Mouse (Mus musculus): ENCODE results near the gene Cpne4. TPM values are rescaled to one million over a fixed set of nuclear protein-coding genes. Genes with fewer than 3 reads are reported as not detected.

Gene Cpne4
- polyA plus RNA-seq, 1 experiment from 2014 or later, result not detected

DNA sequence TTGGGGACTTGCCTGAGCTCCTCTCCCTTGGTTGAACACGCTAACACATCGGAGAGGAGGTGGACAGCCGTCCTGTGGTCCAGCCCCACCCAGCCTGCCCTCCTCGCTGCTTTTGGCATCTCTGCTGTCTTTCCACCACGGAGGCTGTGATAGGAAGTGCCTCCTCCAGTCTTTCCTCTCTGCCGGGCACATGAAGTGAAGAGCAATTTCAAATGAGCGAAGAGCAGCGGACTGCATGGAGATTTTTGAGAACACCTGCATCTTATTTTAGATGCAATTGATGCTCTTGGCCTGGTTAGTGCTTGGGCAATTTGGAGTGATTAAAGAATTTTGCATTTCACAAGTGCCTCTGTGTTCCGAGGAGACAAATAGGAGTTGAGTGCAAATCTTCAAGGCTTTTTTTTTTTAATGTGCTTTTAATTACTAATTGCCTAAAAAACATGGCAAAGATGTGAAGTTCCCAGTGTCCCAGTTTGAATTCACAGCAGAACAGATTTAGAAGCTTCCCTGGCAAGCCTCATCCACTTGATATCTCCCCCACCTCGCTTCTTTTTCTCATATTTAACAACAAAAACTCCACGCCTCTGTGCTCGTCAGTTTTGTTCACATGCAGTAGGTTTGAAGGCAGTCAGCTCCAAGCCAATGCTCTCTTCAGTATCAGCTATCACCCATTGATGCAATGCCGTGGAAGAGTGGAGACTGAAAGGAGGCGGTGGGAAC is 195.7 kb downstream of the Cpne4 start:
- ATAC-seq (ENCODE audit: low read depth), result no peak
- Histone ChIP-seq H3K4me1 (ENCODE audit: control insufficient read depth, low read depth, low read length) (no peaks in the 10 kb centered on the region), H3K4me2 (ENCODE audit: low read depth, low read length) (no peak overlapping the region), H3K4me3 (ENCODE audit: low read depth, low read length) (no peak overlapping the region), H3K9ac (ENCODE audit: low read depth, low read length) (no peak overlapping the region), H3K27me3 (ENCODE audit: control insufficient read depth, insufficient read depth, low read depth, low read length) (no peaks in the 10 kb centered on the region), H3K27ac (ENCODE audit: low read length) (no peak overlapping the region), H3K9me3 (replicated peaks; ENCODE audit: control insufficient read depth, low read length) (no peaks in the 10 kb centered on the region), H3K36me3 (ENCODE audit: control insufficient read depth, insufficient read depth) (no peaks in the 10 kb centered on the region)
- whole genome bisulfite sequencing (ENCODE audit: insufficient replicate concordance), result 59% methylated on average over 14 of the region's 14 CpGs

DNA sequence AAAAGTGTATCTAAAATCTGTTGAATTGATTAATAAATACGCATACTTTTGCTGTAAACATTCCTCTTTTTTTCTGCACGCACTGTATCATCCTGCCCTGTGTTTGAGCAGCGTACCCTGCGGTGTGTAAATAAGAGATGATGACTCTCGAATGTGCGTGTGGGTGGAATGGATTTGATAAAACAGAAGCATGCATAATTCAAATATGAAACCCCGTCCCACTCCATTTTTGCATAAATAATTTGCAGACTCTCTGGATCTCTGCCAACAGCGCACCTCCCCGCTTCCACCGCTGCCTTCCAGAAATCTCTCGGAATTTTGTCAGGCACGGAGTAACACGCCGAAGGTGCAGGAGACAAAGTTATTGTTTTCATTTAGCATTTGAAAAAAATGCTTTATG is 208.4 kb downstream of the Cpne4 start:
- ATAC-seq (ENCODE audit: low read depth), result no peak
- no peak overlapping the region for H3K4me3 ChIP-seq (ENCODE audit: low read depth, low read length)
- H3K4me2 ChIP-seq (ENCODE audit: low read depth, low read length), result no peak overlapping the region
- WGBS (ENCODE audit: insufficient replicate concordance), result 73% methylated on average over 14 of the region's 14 CpGs
- H3K4me1 ChIP-seq (ENCODE audit: control insufficient read depth, low read depth, low read length), result no peaks in the 10 kb centered on the region
- no peaks in the 10 kb centered on the region for H3K27me3 ChIP-seq (ENCODE audit: control insufficient read depth, insufficient read depth, low read depth, low read length)
- H3K9me3 ChIP-seq (replicated peaks; ENCODE audit: control insufficient read depth, low read length), result no peaks in the 10 kb centered on the region
- no peaks in the 10 kb centered on the region for H3K36me3 ChIP-seq (ENCODE audit: control insufficient read depth, insufficient read depth)
- H3K27ac ChIP-seq (ENCODE audit: low read length), result no peak overlapping the region
- H3K9ac ChIP-seq (ENCODE audit: low read depth, low read length), result no peak overlapping the region

DNA sequence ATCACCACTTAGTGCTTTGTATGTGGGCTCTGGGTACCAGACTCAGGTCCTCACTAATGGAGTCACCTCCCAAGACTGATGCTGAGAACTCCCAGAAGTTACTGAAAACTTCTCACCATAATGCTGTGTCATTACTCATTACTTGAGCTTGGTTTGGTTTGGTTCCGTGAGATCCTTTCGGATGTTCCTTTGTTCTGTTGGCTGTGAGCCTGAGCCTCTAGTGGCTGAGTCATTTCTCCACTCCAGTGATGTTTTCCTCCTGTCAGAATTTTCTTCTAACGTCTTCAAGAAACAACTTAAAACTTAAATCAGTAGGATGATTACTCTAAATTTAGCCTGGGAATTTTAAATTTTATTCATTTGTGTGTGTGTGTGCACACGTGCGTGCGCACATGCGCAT is 212.9 kb downstream of the Cpne4 start:
- no peak overlapping the region for H3K27ac ChIP-seq (ENCODE audit: low read length)
- H3K4me3 ChIP-seq (ENCODE audit: low read depth, low read length), result no peak overlapping the region
- no peak for ATAC-seq (ENCODE audit: low read depth)
- 74% methylated on average over 7 of the region's 7 CpGs for WGBS (ENCODE audit: insufficient replicate concordance)
- no peaks in the 10 kb centered on the region for H3K9me3 ChIP-seq (replicated peaks; ENCODE audit: control insufficient read depth, low read length)
- H3K9ac ChIP-seq (ENCODE audit: low read depth, low read length), result no peak overlapping the region
- no peaks in the 10 kb centered on the region for H3K4me1 ChIP-seq (ENCODE audit: control insufficient read depth, low read depth, low read length)
- no peaks in the 10 kb centered on the region for H3K27me3 ChIP-seq (ENCODE audit: control insufficient read depth, insufficient read depth, low read depth, low read length)
- no peaks in the 10 kb centered on the region for H3K36me3 ChIP-seq (ENCODE audit: control insufficient read depth, insufficient read depth)
- no peak overlapping the region for H3K4me2 ChIP-seq (ENCODE audit: low read depth, low read length)

DNA sequence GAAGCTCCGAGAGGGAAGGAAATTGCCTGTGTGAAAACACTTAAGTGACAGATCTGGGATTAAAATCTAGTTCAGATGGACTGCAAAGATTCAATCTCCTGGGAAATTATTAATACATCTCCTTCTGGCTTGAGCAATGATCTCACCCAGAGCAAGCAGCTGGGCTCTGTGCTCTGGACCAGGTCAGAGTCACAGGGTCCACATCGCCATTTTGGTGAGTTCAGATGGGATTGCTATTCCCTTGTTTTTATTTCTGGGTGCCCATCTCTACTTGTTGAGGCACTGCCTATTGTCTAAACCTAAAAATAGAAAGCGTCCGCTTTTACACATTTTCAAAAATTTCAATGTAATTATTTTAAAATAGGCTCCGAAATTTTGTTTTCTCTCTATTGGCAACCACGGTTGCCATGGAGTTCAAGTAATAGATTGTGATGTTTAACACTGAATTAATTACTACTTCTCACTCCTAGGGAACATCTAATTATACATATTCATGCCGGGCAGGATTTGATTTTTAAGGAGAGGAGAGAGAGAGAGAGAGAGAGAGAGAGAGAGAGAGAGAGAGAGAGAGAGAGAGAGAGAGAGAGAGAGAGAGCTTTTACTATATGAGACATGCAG is 229.2 kb downstream of the Cpne4 start:
- no peaks in the 10 kb centered on the region for H3K36me3 ChIP-seq (ENCODE audit: control insufficient read depth, insufficient read depth)
- no peak overlapping the region for H3K4me2 ChIP-seq (ENCODE audit: low read depth, low read length)
- H3K27me3 ChIP-seq (ENCODE audit: control insufficient read depth, insufficient read depth, low read depth, low read length), result no peaks in the 10 kb centered on the region
- no peak overlapping the region for H3K9ac ChIP-seq (ENCODE audit: low read depth, low read length)
- H3K4me3 ChIP-seq (ENCODE audit: low read depth, low read length), result no peak overlapping the region
- 58% methylated on average over 7 of the region's 7 CpGs for WGBS (ENCODE audit: insufficient replicate concordance)
- no peaks in the 10 kb centered on the region for H3K4me1 ChIP-seq (ENCODE audit: control insufficient read depth, low read depth, low read length)
- H3K27ac ChIP-seq (ENCODE audit: low read length), result no peak overlapping the region
- no peaks in the 10 kb centered on the region for H3K9me3 ChIP-seq (replicated peaks; ENCODE audit: control insufficient read depth, low read length)
- no peak for ATAC-seq (ENCODE audit: low read depth)

DNA sequence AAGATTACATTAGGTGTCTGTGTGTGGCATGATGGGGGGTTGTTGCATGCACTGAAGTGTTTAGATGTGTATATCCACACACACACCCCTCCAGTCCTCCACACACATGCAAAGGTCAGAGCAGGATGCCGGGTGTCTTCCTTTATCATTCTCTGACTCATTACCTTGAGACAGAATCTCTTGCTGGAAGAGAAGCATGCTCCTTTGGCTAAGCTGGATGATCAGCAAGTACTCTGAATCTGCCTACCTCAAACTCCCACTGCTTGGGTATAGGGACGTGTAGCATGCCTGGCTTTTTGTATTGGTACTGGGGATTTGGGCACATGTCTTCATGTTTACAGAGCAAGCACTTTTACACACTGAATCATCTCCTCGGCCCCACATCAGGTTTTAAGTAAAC is 230.0 kb downstream of the Cpne4 start:
- no peaks in the 10 kb centered on the region for H3K9me3 ChIP-seq (replicated peaks; ENCODE audit: control insufficient read depth, low read length)
- no peaks in the 10 kb centered on the region for H3K4me1 ChIP-seq (ENCODE audit: control insufficient read depth, low read depth, low read length)
- H3K27ac ChIP-seq (ENCODE audit: low read length), result no peak overlapping the region
- 48% methylated on average over 3 of the region's 3 CpGs for WGBS (ENCODE audit: insufficient replicate concordance)
- H3K9ac ChIP-seq (ENCODE audit: low read depth, low read length), result no peak overlapping the region
- H3K36me3 ChIP-seq (ENCODE audit: control insufficient read depth, insufficient read depth), result no peaks in the 10 kb centered on the region
- no peak overlapping the region for H3K4me3 ChIP-seq (ENCODE audit: low read depth, low read length)
- no peak overlapping the region for H3K4me2 ChIP-seq (ENCODE audit: low read depth, low read length)
- H3K27me3 ChIP-seq (ENCODE audit: control insufficient read depth, insufficient read depth, low read depth, low read length), result no peaks in the 10 kb centered on the region
- ATAC-seq (ENCODE audit: low read depth), result no peak

DNA sequence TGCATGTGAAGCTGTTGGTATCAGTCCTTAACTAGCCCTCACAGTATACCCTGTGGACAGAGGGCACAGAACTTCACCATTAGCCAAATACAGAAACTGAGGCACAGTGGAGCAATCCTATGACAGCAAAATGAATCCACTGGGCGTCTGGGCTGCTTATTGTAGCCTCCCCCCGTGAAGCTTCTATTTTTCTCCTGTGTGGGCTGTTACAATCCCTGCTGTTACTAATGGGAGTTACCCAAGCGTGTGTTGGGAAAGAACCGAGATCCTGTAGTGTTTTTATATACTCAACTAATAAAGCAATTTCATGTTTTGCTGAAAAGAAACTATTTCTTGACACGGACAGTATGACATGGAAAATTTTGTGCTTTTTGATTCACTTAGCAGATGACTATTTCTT is 230.7 kb downstream of the Cpne4 start:
- 56% methylated on average over 5 of the region's 5 CpGs for WGBS (ENCODE audit: insufficient replicate concordance)
- H3K27ac ChIP-seq (ENCODE audit: low read length), result no peak overlapping the region
- no peaks in the 10 kb centered on the region for H3K9me3 ChIP-seq (replicated peaks; ENCODE audit: control insufficient read depth, low read length)
- no peaks in the 10 kb centered on the region for H3K36me3 ChIP-seq (ENCODE audit: control insufficient read depth, insufficient read depth)
- ATAC-seq (ENCODE audit: low read depth), result no peak
- no peak overlapping the region for H3K9ac ChIP-seq (ENCODE audit: low read depth, low read length)
- no peak overlapping the region for H3K4me2 ChIP-seq (ENCODE audit: low read depth, low read length)
- no peaks in the 10 kb centered on the region for H3K4me1 ChIP-seq (ENCODE audit: control insufficient read depth, low read depth, low read length)
- no peaks in the 10 kb centered on the region for H3K27me3 ChIP-seq (ENCODE audit: control insufficient read depth, insufficient read depth, low read depth, low read length)
- no peak overlapping the region for H3K4me3 ChIP-seq (ENCODE audit: low read depth, low read length)

DNA sequence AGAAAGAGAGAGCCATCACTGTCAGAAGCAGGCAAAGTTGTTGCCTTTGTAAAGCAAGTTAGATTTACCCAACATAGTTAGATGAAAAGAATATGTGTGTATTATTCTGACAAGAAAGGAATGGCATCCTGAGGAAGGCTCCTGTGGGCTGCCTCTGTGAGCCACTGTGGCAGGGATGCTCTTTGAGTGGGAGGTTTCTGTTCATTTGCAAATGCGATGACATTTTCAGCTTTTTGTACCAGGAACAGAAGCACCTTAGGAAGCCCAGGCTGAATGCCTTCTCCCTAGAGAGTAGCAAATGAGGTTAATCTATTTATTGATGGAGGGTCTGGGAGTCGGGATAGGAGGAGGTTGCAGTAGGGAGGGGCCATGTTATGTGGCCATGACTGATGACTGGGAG is 249.5 kb downstream of the Cpne4 start:
- Histone ChIP-seq H3K9ac (ENCODE audit: low read depth, low read length) (no peak overlapping the region), H3K4me1 (ENCODE audit: control insufficient read depth, low read depth, low read length) (no peaks in the 10 kb centered on the region), H3K36me3 (ENCODE audit: control insufficient read depth, insufficient read depth) (no peaks in the 10 kb centered on the region), H3K27ac (ENCODE audit: low read length) (no peak overlapping the region), H3K9me3 (replicated peaks; ENCODE audit: control insufficient read depth, low read length) (no peaks in the 10 kb centered on the region), H3K4me2 (ENCODE audit: low read depth, low read length) (no peak overlapping the region), H3K4me3 (ENCODE audit: low read depth, low read length) (no peak overlapping the region), H3K27me3 (ENCODE audit: control insufficient read depth, insufficient read depth, low read depth, low read length) (no peaks in the 10 kb centered on the region)
- ATAC-seq (ENCODE audit: low read depth), result no peak
- 26% methylated on average over 2 of the region's 2 CpGs for WGBS (ENCODE audit: insufficient replicate concordance)

DNA sequence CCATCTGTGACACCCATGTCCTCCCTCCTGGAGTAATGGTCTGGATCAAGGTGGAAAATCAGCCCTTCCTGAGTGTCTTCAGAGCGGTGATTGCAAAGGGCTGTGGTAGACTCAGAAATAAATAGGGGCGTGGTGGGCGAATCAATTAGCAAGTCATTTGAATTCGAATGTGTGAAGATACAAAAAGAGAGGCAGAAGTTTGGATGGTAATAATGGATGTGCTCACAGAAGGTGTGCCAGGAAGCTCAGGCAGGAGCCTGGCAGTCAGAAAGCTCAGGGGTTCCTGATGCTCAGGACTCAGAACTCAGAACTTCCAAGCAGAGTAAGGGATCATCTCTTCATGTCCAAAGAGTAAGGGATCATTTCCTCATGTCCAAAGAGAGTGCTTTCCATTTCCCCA is 257.7 kb downstream of the Cpne4 start:
- 59% methylated on average over 4 of the region's 4 CpGs for WGBS (ENCODE audit: insufficient replicate concordance)
- no peaks in the 10 kb centered on the region for H3K9me3 ChIP-seq (replicated peaks; ENCODE audit: control insufficient read depth, low read length)
- H3K36me3 ChIP-seq (ENCODE audit: control insufficient read depth, insufficient read depth), result no peaks in the 10 kb centered on the region
- no peaks in the 10 kb centered on the region for H3K4me1 ChIP-seq (ENCODE audit: control insufficient read depth, low read depth, low read length)
- no peak overlapping the region for H3K9ac ChIP-seq (ENCODE audit: low read depth, low read length)
- ATAC-seq (ENCODE audit: low read depth), result no peak
- H3K4me2 ChIP-seq (ENCODE audit: low read depth, low read length), result no peak overlapping the region
- no peak overlapping the region for H3K27ac ChIP-seq (ENCODE audit: low read length)
- no peak overlapping the region for H3K4me3 ChIP-seq (ENCODE audit: low read depth, low read length)
- no peaks in the 10 kb centered on the region for H3K27me3 ChIP-seq (ENCODE audit: control insufficient read depth, insufficient read depth, low read depth, low read length)

DNA sequence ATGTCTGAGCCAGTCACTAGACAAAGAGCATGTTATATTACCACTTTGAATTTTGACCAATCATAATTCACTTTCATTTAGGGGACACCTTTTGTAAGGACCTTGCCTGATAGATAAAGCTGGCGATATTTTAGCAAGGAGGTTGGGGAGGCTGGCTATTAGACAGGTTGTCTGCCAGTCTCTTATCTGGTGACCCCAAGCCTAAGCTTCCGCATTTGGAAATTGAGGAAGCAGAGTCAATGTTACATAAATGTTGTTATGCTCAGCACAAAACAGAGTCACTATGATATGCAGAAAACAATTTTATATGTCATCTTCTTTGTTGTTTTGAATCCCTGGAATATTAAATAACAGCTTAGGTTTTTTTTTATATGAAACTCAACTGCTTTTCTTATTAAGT is 267.6 kb downstream of the Cpne4 start:
- H3K9me3 ChIP-seq (replicated peaks; ENCODE audit: control insufficient read depth, low read length), result no peaks in the 10 kb centered on the region
- no peaks in the 10 kb centered on the region for H3K27me3 ChIP-seq (ENCODE audit: control insufficient read depth, insufficient read depth, low read depth, low read length)
- no peak for ATAC-seq (ENCODE audit: low read depth)
- H3K4me3 ChIP-seq (ENCODE audit: low read depth, low read length), result no peak overlapping the region
- no peaks in the 10 kb centered on the region for H3K36me3 ChIP-seq (ENCODE audit: control insufficient read depth, insufficient read depth)
- H3K4me1 ChIP-seq (ENCODE audit: control insufficient read depth, low read depth, low read length), result no peaks in the 10 kb centered on the region
- no peak overlapping the region for H3K9ac ChIP-seq (ENCODE audit: low read depth, low read length)
- no peak overlapping the region for H3K27ac ChIP-seq (ENCODE audit: low read length)
- H3K4me2 ChIP-seq (ENCODE audit: low read depth, low read length), result no peak overlapping the region
- 44% methylated on average over 2 of the region's 2 CpGs for WGBS (ENCODE audit: insufficient replicate concordance)

Measured in liver, embryonic 16.5 days (tissue).